In genomic region chr11:11888727-11889126, GRCm38 (mm10) we compare ENCODE assay signal across 15 mouse cellular contexts. TPM values are rescaled to one million over a fixed set of nuclear protein-coding genes. Genes with fewer than 3 reads are reported as not detected.
A peak's percentile ranks its signal among the peaks of the same experiment; 100 is the strongest.
DNase-seq lines count a peak whose midpoint lies in the region; ATAC-seq and TF ChIP-seq lines count a peak whose summit lies in the region.
"Had no signal": no experiment of that assay in that cellular context is flagged by ENCODE, and none has a peak within 500 bp of the region (broad histone marks: within the 10 kb centered on the region; RNA-seq: fewer than 3 reads in every experiment).

No protein-coding gene starts in this region.

- TF ChIP-seq EP300 in liver, embryonic 14.5 days (IDR thresholded peaks at IDR 0.05; ENCODE audit: low read depth): no peak

- H3K27me3 ChIP-seq in heart, embryonic 11.5 days (ENCODE audit: control insufficient read depth, insufficient read depth, low read length): no peaks in the 10 kb centered on the region
- no peaks in the 10 kb centered on the region for H3K27me3 ChIP-seq in liver, embryonic 12.5 days (replicated peaks)
- no peaks in the 10 kb centered on the region for H3K27me3 ChIP-seq in liver, embryonic 14.5 days (ENCODE audit: control insufficient read depth, insufficient read depth, low read length)
- H3K27me3 ChIP-seq: midbrain, embryonic 13.5 days had no signal

- intact Hi-C loops in heart, postnatal 14 days (cut with DNase I): no loop called here

- H3K4me3 ChIP-seq in heart, embryonic 11.5 days (ENCODE audit: low read depth, low read length): no peak overlapping the region
- H3K4me3 ChIP-seq in liver, embryonic 12.5 days: no peak overlapping the region
- no peak overlapping the region for H3K4me3 ChIP-seq in liver, embryonic 14.5 days (ENCODE audit: insufficient read depth in 1 of 2, low read depth in 2 of 2, low read length in 2 of 2)

- no peak for TF ChIP-seq CTCF in liver, embryonic 14.5 days (IDR thresholded peaks at IDR 0.05; ENCODE audit: low read depth)

- peak overlapping the region; percentile 3; the same call in 1 of the 2 replicates for H3K27ac ChIP-seq in heart, embryonic 11.5 days (ENCODE audit: low read depth, low read length)
- peak overlapping the region; percentile 54; the same call in 1 of the 2 replicates for H3K27ac ChIP-seq in liver, embryonic 12.5 days
- peak overlapping the region; percentile 4; the same call in 1 of the 2 replicates for H3K27ac ChIP-seq in liver, embryonic 14.5 days
- H3K27ac ChIP-seq: midbrain, embryonic 13.5 days had no signal

- H3K9ac ChIP-seq in heart, embryonic 11.5 days (ENCODE audit: low read depth, low read length): no peak overlapping the region
- 0 out of 2 replicates have a peak overlapping the region, but pooled peaks have one; percentile 10 for H3K9ac ChIP-seq in liver, embryonic 12.5 days
- H3K9ac ChIP-seq in liver, embryonic 14.5 days (replicated peaks): no peak overlapping the region
- H3K9ac ChIP-seq: midbrain, embryonic 13.5 days had no signal

- H3K36me3 ChIP-seq in heart, embryonic 11.5 days (ENCODE audit: control insufficient read depth, insufficient read depth, low read length): no peaks in the 10 kb centered on the region
- H3K36me3 ChIP-seq in liver, embryonic 12.5 days: no peaks in the 10 kb centered on the region
- H3K36me3 ChIP-seq in liver, embryonic 14.5 days (replicated peaks; ENCODE audit: control insufficient read depth, insufficient read depth, low read depth): no peaks in the 10 kb centered on the region
- H3K36me3 ChIP-seq: midbrain, embryonic 13.5 days had no signal

- H3K4me2 ChIP-seq in heart, embryonic 11.5 days: no peak overlapping the region
- H3K4me2 ChIP-seq in liver, embryonic 12.5 days: no peak overlapping the region
- no peak overlapping the region for H3K4me2 ChIP-seq in liver, embryonic 14.5 days (ENCODE audit: low read depth)
- H3K4me2 ChIP-seq: midbrain, embryonic 13.5 days had no signal

- ATAC-seq in heart, embryonic 11.5 days (replicated peaks; ENCODE audit: insufficient number of reproducible peaks, low FRiP score, low TSS enrichment): no peak
- no peak for ATAC-seq in liver, embryonic 12.5 days
- peak; percentile 82 for ATAC-seq in CD4-positive, CD25-positive, alpha-beta regulatory T cell, adult 4 months
- ATAC-seq in liver, embryonic 14.5 days (ENCODE audit: insufficient read depth): no peak
- ATAC-seq: midbrain, embryonic 13.5 days had no signal

- 78% methylated on average over 3 of the region's 3 CpGs for WGBS in heart, embryonic 11.5 days (ENCODE audit: insufficient replicate concordance)
- 41% methylated on average over 3 of the region's 3 CpGs for WGBS in liver, embryonic 12.5 days (ENCODE audit: insufficient replicate concordance)
- WGBS in liver, embryonic 14.5 days (ENCODE audit: insufficient replicate concordance): 42% methylated on average over 3 of the region's 3 CpGs

- no peak for DNase-seq in heart, postnatal 14 days
- DNase-seq in liver: no peak
- DNase-seq in liver, embryonic 14.5 days (ENCODE audit: low read depth in 3 of 3, low spot score in 3 of 3): no peak
- no peak for DNase-seq in right cerebral cortex, postnatal 14 days
- DNase-seq in right cerebral cortex, adult 18-20 months: no peak
- DNase-seq: B cell, adult 2 months; cerebellum, adult 8-10 months; kidney, adult 18-20 months; kidney, postnatal 36 days; lung, adult 18-20 months; thymus, postnatal 36 days had no signal

- H3K9me3 ChIP-seq in heart, embryonic 11.5 days (replicated peaks; ENCODE audit: control insufficient read depth, low read length): no peaks in the 10 kb centered on the region; the same call in 1 of the 2 replicates
- no peaks in the 10 kb centered on the region for H3K9me3 ChIP-seq in liver, embryonic 12.5 days (replicated peaks)
- H3K9me3 ChIP-seq in liver, embryonic 14.5 days (ENCODE audit: control insufficient read depth, low read length): no peaks in the 10 kb centered on the region
- H3K9me3 ChIP-seq: midbrain, embryonic 13.5 days had no signal

- peaks cover 27% of the 10 kb centered on the region for H3K4me1 ChIP-seq in heart, embryonic 11.5 days (ENCODE audit: control insufficient read depth, insufficient read depth, low read length)
- peaks cover 54% of the 10 kb centered on the region for H3K4me1 ChIP-seq in liver, embryonic 12.5 days
- peaks cover 46 to 48% of the 10 kb centered on the region in 2 experiments for H3K4me1 ChIP-seq in liver, embryonic 14.5 days (replicated peaks; ENCODE audit: control insufficient read depth in 2 of 2, insufficient read depth in 2 of 2, low read length in 1 of 2)

RNA-seq across cellular contexts. Expression of gene Ddc, which starts 9.2 kb away (rescaled TPM):
- 39.7 and 44.5 TPM in 2 replicates for polyA plus RNA-seq in heart, embryonic 11.5 days (2014; fragmentation: Nextera tagmentation; extraction: Ambion mirVana)
- total RNA-seq in heart, postnatal 14 days (2021): 1 to 10 TPM; 3.1 to 5.8 TPM
- 9.3 and 10.4 TPM in 2 replicates for polyA plus RNA-seq in liver, embryonic 12.5 days (2016; fragmentation: Nextera tagmentation; extraction: Ambion mirVana)
- 1 to 10 TPM; 5.1 to 5.2 TPM for polyA plus RNA-seq in CD4-positive, CD25-positive, alpha-beta regulatory T cell, adult 4 months (2017; shearing (Covaris generic))
- 3.0 and 4.3 TPM in 2 replicates for polyA plus RNA-seq in liver, embryonic 14.5 days (2012; rRNA removed)
- 7.4 and 8.2 TPM in 2 replicates for polyA plus RNA-seq in liver, embryonic 14.5 days (2014; fragmentation: Nextera tagmentation; extraction: Ambion mirVana)

Comparison
In these comparisons a context has a peak if more than half of its experiments do, and no peak if none do; other contexts are left out.
1. H3K27ac ChIP-seq: peak in every context shown above with its lines; median percentile 54 in liver, embryonic 12.5 days; 4 in liver, embryonic 14.5 days; 3 in heart, embryonic 11.5 days.